Comparison of ENCODE assay signal across 14 mouse cellular contexts in genomic region chr7:73467741-73468140, GRCm38 (mm10).
"Had no signal": no experiment of that assay in that cellular context is flagged by ENCODE, and none has a peak within 500 bp of the region (broad histone marks: within the 10 kb centered on the region; RNA-seq: fewer than 3 reads in every experiment).

No protein-coding gene starts in this region.

- H3K4me3 ChIP-seq: lung, embryonic 15.5 days; megakaryocyte, embryonic 14.5 days; midbrain, embryonic 13.5 days; midbrain, embryonic 15.5 days; neural tube, embryonic 12.5 days had no signal

- H3K4me1 ChIP-seq: lung, embryonic 15.5 days; megakaryocyte, embryonic 14.5 days; midbrain, embryonic 13.5 days; midbrain, embryonic 15.5 days; neural tube, embryonic 12.5 days had no signal

- DNase-seq: lung, adult 2 months; lung, postnatal 14 days; lung, postnatal 36 days; right cerebral cortex, postnatal 14 days; thymus, adult 18-20 months; thymus, postnatal 14 days; thymus, postnatal 36 days had no signal

- H3K27ac ChIP-seq: lung, embryonic 15.5 days; macrophage; midbrain, embryonic 13.5 days; midbrain, embryonic 15.5 days; neural tube, embryonic 12.5 days had no signal

- H3K27me3 ChIP-seq: lung, embryonic 15.5 days; megakaryocyte, embryonic 14.5 days; midbrain, embryonic 13.5 days; midbrain, embryonic 15.5 days; neural tube, embryonic 12.5 days had no signal

- H3K9me3 ChIP-seq: lung, embryonic 15.5 days; megakaryocyte, embryonic 14.5 days; midbrain, embryonic 13.5 days; midbrain, embryonic 15.5 days; neural tube, embryonic 12.5 days had no signal

- ATAC-seq: lung, postnatal 0 days; midbrain, embryonic 13.5 days; midbrain, embryonic 15.5 days had no signal
